Mouse (Mus musculus) spleen, postnatal 14 days (tissue): ENCODE measurements around the gene 4931406P16Rik.
A peak's percentile ranks its signal among the peaks of the same experiment; 100 is the strongest.
"Not testable (repeated sequence)": the region's sequence is repeated elsewhere in the genome, so short reads cannot be mapped to it uniquely, and the experiment has no call there.

Experiments
- DNase-seq, 2 experiments: peaks; one replicate each; pipeline ENCODE4 v3.0.0; 2021 to 2022; ENCODE audit warnings: low spot score in 2 of 2

The 4931406P16Rik gene

GRCm38 (mm10) chr7:34213281-34213680 is 100.1 kb downstream of the 4931406P16Rik start:
- DNase-seq: no peak

- DNase-seq: no peak
Observed at GRCm38 (mm10) chr7:34208027-34208745, 105.2 kb downstream of the 4931406P16Rik start.

GRCm38 (mm10) chr7:34206331-34206730 is 107.0 kb downstream of the 4931406P16Rik start:
- no peak for DNase-seq

- DNase-seq: not testable (repeated sequence)
Observed at GRCm38 (mm10) chr7:34202147-34202546, 111.2 kb downstream of the 4931406P16Rik start.

GRCm38 (mm10) chr7:34200829-34201228 is 112.5 kb downstream of the 4931406P16Rik start:
- no peak for DNase-seq

- peak in 1 of 2 experiments; percentile 43 for DNase-seq
Observed at GRCm38 (mm10) chr7:34198346-34198745, 115.0 kb downstream of the 4931406P16Rik start.

- DNase-seq: peak; percentile 83 to 90
Observed at GRCm38 (mm10) chr7:34196132-34197128, 116.9 kb downstream of the 4931406P16Rik start, which contains the start of gene Pdcd2l. Gene Pdcd2l, minus strand, starts transcription at chr7:34196661.

GRCm38 (mm10) chr7:34195632-34196031 is 117.7 kb downstream of the 4931406P16Rik start:
- no peak for DNase-seq

GRCm38 (mm10) chr7:34192825-34193224 is 120.5 kb downstream of the 4931406P16Rik start:
- DNase-seq: no peak

- peak in 1 of 2 experiments; percentile 18 for DNase-seq
Observed at GRCm38 (mm10) chr7:34189376-34189989, 123.9 kb downstream of the 4931406P16Rik start.
